In genomic region chr2:146836246-146836645, GRCm38 (mm10) we compare ENCODE assay signal across 13 mouse cellular contexts. TPM values are rescaled to one million over a fixed set of nuclear protein-coding genes. Genes with fewer than 3 reads are reported as not detected.
DNase-seq lines count a peak whose midpoint lies in the region; ATAC-seq and TF ChIP-seq lines count a peak whose summit lies in the region.
"Had no signal": no experiment of that assay in that cellular context is flagged by ENCODE, and none has a peak within 500 bp of the region (broad histone marks: within the 10 kb centered on the region; RNA-seq: fewer than 3 reads in every experiment).

No protein-coding gene starts in this region.

- H3K36me3 ChIP-seq in forebrain, embryonic 12.5 days (replicated peaks), result no peaks in the 10 kb centered on the region
- no peaks in the 10 kb centered on the region for H3K36me3 ChIP-seq in midbrain, embryonic 10.5 days
- no peaks in the 10 kb centered on the region for H3K36me3 ChIP-seq in stomach, postnatal 0 days (ENCODE audit: control insufficient read depth, insufficient read depth, low read length)

- TF ChIP-seq EP300 in stomach, postnatal 0 days (optimal IDR thresholded peaks at IDR 0.05), result no peak

- WGBS in forebrain, embryonic 12.5 days, result 3% methylated on average over 13 of the region's 13 CpGs
- 2% methylated on average over 13 of the region's 13 CpGs for WGBS in midbrain, embryonic 10.5 days
- WGBS in stomach, postnatal 0 days, result 3% methylated on average over 13 of the region's 13 CpGs

- ATAC-seq in forebrain, embryonic 12.5 days (ENCODE audit: low FRiP score), result no peak
- no peak for ATAC-seq in stomach, postnatal 0 days (ENCODE audit: low FRiP score, low TSS enrichment)
- ATAC-seq: liver, postnatal 0 days had no signal

- H3K27me3 ChIP-seq in forebrain, embryonic 12.5 days, result peaks cover 79% of the 10 kb centered on the region
- peaks cover 100% of the 10 kb centered on the region for H3K27me3 ChIP-seq in midbrain, embryonic 10.5 days (ENCODE audit: low read depth, poor library complexity, severe bottlenecking)
- peaks cover 41% of the 10 kb centered on the region for H3K27me3 ChIP-seq in stomach, postnatal 0 days (ENCODE audit: control insufficient read depth, insufficient read depth, low read length)
- H3K27me3 ChIP-seq: CH12.LX had no signal

- intact Hi-C loops in left cerebral cortex, adult 2 months (cut with DNase I), result loop anchor here (5.0 kb wide), 3 partner anchors 251 to 1201 kb away; partner anchors contain the start of gene Nkx2-4

- TF ChIP-seq CTCF in stomach, postnatal 0 days (IDR thresholded peaks at IDR 0.05; ENCODE audit: low read depth), result no peak
- TF ChIP-seq CTCF in left cerebral cortex, adult 2 months (IDR thresholded peaks at IDR 0.05), result no peak

- peak overlapping the region; percentile 54 for H3K4me2 ChIP-seq in forebrain, embryonic 12.5 days
- no peak overlapping the region for H3K4me2 ChIP-seq in stomach, postnatal 0 days (replicated peaks; ENCODE audit: low read depth)

- DNase-seq in retina, postnatal 1 day, result peak; percentile 25
- no peak for DNase-seq in retina, embryonic 14.5 days (ENCODE audit: low spot score)
- peak; percentile 58 for DNase-seq in midbrain, embryonic 10.5 days (ENCODE audit: low spot score)
- peak; percentile 26 for DNase-seq in stomach, postnatal 0 days (ENCODE audit: low spot score)
- no peak for DNase-seq in left cerebral cortex, adult 2 months (ENCODE audit: extremely low spot score in 1 of 2, low spot score in 2 of 2)
- no peak for DNase-seq in kidney, adult 11 months
- DNase-seq in right cerebral cortex, postnatal 36 days (ENCODE audit: low spot score in 2 of 2), result no peak
- DNase-seq: kidney, postnatal 36 days; liver, postnatal 0 days; right cerebral cortex, postnatal 25 days had no signal

- peaks cover 54% of the 10 kb centered on the region for H3K4me1 ChIP-seq in forebrain, embryonic 12.5 days
- H3K4me1 ChIP-seq in midbrain, embryonic 10.5 days, result peaks cover 72% of the 10 kb centered on the region
- no peaks in the 10 kb centered on the region for H3K4me1 ChIP-seq in stomach, postnatal 0 days (replicated peaks; ENCODE audit: control insufficient read depth, insufficient read depth)

- peak overlapping the region; percentile 46; the same call in 1 of the 2 replicates for H3K27ac ChIP-seq in forebrain, embryonic 12.5 days
- H3K27ac ChIP-seq in midbrain, embryonic 10.5 days (replicated peaks), result peak overlapping the region; percentile 83
- no peak overlapping the region for H3K27ac ChIP-seq in stomach, postnatal 0 days (replicated peaks)
- H3K27ac ChIP-seq in left cerebral cortex, adult 2 months, result no peak overlapping the region

- H3K4me3 ChIP-seq in forebrain, embryonic 12.5 days (replicated peaks), result peak overlapping the region; percentile 31; the same call in 1 of the 2 replicates
- peak overlapping the region; percentile 52 for H3K4me3 ChIP-seq in midbrain, embryonic 10.5 days
- H3K4me3 ChIP-seq in stomach, postnatal 0 days (ENCODE audit: low read depth, low read length), result no peak overlapping the region
- H3K4me3 ChIP-seq in left cerebral cortex, adult 2 months, result no peak overlapping the region
- H3K4me3 ChIP-seq: myocyte had no signal

- H3K9me3 ChIP-seq in forebrain, embryonic 12.5 days, result no peaks in the 10 kb centered on the region
- no peaks in the 10 kb centered on the region for H3K9me3 ChIP-seq in midbrain, embryonic 10.5 days (replicated peaks)
- H3K9me3 ChIP-seq in stomach, postnatal 0 days (ENCODE audit: control insufficient read depth, low read length), result no peaks in the 10 kb centered on the region

- no peak overlapping the region for H3K9ac ChIP-seq in forebrain, embryonic 12.5 days
- H3K9ac ChIP-seq in stomach, postnatal 0 days (ENCODE audit: low read length), result no peak overlapping the region
- H3K9ac ChIP-seq: liver, postnatal 0 days had no signal

RNA-seq across cellular contexts. Expression of gene Kiz, which starts 19.4 kb away (rescaled TPM):
- polyA plus RNA-seq in forebrain, embryonic 12.5 days (2016; fragmentation: Nextera tagmentation; extraction: Ambion mirVana), result 29.2 and 31.5 TPM in 2 replicates
- 32.2 and 33.7 TPM in 2 replicates for polyA plus RNA-seq in midbrain, embryonic 10.5 days (2016; fragmentation: Nextera tagmentation; extraction: Ambion mirVana)
- 11.7 and 13.3 TPM in 2 replicates for polyA plus RNA-seq in stomach, postnatal 0 days (2015; fragmentation: Nextera tagmentation; extraction: Ambion mirVana)
- 10 to 100 TPM; 21.6 to 24.8 TPM for total RNA-seq in left cerebral cortex, adult 2 months (2021)

Comparison
In these comparisons a context has a peak if more than half of its experiments do, and no peak if none do; other contexts are left out.
1. DNase-seq: peak in retina, postnatal 1 day (single experiment), midbrain, embryonic 10.5 days (single experiment) and stomach, postnatal 0 days (single experiment); none in retina, embryonic 14.5 days (single experiment), left cerebral cortex, adult 2 months (0 of 2), kidney, adult 11 months (single experiment) and right cerebral cortex, postnatal 36 days (0 of 2).
2. H3K27ac ChIP-seq: peak in forebrain, embryonic 12.5 days (single experiment) and midbrain, embryonic 10.5 days (single experiment); none in stomach, postnatal 0 days (single experiment) and left cerebral cortex, adult 2 months (single experiment).
3. H3K4me3 ChIP-seq: peak in forebrain, embryonic 12.5 days (single experiment) and midbrain, embryonic 10.5 days (single experiment); none in stomach, postnatal 0 days (single experiment) and left cerebral cortex, adult 2 months (single experiment).